Mouse (Mus musculus) NIH3T3 (cell line): Measurements from ENCODE around the gene Zfp217.
A peak's percentile ranks its signal among the peaks of the same experiment; 100 is the strongest.

ENCODE experiments used
- DNase-seq: peaks from one replicate; pipeline ENCODE4 v3.0.0-alpha.2; 2012; ENCODE audit warnings: low read depth

The Zfp217 gene

DNA sequence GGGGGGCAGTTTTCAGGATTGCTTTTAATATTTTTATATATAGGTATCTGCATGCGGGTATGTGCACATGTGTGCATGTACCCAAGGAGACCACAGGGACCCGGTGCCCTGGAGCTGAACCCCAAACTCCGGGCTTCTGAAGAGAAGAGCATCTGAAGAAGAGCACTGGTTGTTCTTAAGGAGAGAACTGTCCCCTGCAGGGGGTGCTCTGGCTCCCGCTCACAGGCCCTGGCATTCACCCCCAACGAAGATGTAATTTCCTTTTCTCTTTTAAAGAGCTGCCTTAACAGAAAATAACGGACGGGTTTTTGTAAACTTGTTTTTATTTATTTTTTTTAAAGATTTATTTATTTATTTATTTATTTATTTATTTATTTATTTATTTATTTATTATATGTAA, 46.0 kb downstream of the Zfp217 start:
- DNase-seq = peak; percentile 17

DNA sequence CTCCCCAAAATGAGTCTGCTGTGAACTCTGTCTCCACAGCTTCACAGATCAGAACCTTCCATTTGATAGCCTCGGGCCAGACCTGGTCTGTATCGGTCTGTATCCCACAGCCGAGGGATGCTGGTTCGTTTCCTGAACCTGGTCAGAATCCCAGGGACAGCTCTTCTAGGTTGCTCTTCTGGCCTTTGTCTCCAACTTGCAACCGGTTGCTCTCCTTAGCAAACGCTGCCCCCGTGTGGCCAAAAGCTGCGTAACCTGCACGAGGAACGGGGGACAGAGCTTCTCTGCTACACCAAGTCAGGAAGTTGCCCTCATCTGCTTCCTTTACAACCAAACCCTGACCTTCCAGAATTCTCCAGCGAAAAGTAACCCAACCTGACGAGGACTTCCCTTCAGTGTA, 46.8 kb downstream of the Zfp217 start:
- peak; percentile 92 for DNase-seq

DNA sequence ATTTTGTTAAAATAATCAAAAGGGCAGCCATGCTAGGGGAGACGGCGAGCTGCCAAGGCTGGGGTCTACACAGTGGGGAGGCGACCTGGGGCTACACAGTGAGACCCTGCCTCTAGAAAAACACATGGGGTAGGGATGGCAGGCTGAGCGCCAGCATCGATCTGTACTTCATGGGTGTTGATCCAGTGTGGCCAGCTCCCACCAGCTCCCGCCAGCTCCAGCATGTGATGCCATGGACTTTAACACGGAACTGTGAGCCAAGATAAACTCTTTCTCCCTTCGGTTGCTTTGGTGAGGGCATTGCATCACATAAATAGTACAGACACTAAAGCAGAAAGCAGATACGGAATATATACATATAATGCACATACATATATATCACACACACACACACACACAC, 53.0 kb downstream of the Zfp217 start:
- DNase-seq = no peak

DNA sequence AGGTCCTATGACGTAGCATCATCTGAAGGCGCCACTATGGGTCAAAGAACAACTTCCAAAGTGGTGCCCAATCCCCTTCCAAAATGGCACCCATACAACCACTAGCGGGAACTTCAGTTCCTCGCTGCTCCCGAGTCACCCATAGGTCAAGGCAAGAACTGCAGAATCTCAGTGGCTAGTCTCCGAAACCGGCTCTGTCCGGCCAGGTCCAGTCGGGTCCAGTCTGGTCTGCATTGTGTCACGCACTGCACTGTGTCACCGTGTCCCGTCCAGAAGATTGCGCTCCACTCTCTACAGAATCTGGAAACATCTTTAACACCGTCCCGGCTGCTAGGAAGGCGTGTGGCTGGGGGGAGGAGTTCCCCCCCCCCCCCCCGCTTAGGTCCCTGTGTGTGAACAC, 53.7 kb downstream of the Zfp217 start:
- no peak for DNase-seq

DNA sequence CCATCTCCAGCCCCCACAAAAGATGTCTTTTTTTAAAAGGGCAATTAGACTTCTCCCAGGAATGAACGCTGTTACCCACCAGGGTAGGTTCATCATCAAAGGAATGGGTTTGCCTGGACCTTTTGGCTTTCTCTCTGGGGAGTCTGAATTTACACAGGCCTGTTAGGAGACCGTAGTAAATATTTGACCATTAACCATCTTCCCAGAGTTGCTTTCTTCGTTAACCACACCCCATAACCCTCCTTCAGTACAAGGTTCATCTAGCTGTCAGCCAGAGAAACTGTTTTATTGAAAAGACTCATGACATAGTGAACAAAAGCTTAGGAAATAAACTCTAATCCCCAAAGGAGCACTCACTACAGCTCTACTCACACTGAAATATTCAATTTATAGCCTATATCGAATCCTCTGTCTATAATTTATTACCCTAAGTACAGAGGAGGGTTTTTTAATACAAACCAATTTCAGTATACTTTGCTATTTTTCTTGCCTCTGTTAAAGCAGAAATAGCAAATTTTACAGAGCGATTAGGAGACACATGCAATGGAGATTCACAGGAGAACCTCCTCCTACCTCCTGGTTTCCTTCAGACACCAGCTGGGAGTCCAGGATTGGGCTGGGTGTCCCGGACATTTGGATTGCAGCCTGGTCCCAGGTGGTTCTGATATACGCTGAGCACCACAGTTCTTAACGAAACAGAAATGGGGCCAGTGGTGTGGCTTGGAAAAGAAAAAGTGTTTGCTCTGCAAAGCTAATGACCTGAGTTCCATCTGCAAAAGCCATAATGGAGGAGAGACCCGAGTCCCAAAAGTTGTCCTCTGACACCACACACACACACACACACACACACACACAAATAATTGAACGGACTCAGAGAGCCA, 56.1 kb downstream of the Zfp217 start:
- DNase-seq = no peak

DNA sequence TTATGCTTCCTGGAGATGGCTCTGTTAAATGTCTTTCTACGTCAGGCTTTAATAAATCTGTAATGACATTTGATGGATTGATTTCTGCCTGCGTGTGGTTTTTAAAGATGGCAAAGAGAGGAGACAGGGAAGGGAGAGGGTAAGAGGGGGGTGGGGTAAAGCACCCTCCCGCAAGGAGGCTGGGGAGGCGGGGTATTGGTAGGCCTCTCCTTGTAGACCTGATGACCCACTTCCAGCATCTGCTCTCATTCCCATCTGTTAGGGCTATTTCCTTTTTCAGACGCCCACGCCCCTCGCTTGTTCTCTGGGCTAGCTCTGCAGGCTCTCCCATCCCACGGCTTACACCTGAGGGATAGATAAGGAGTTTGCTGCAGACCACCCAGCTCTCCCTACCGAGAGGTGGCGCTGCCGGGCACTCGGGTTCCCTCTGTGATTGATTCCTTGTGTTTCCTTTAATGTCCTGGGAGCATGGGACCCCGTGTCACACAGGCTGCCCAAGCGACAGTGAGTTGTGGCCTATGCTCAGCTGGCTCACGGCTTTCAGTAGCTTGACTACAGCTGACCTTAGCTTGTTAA, 69.4 kb downstream of the Zfp217 start:
- no peak for DNase-seq

DNA sequence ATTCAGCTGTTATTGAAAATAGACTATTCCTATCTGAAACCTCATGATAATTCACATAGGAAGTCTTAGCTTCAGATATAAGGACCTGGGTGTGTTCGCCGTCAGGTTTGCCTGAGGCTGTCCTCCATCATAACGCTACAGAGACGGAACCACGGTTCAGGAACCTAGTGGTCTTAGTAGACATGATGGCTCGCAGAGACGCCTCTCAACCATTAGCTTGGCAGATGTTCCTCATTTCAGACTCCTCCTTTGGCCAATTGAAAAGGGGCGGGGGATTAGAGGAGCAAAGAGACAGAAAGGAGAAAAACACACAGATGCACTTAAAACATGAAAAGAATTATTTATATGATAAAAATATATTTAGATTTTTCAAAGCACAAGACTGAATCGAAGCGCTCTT, 69.9 kb downstream of the Zfp217 start:
- DNase-seq = no peak

DNA sequence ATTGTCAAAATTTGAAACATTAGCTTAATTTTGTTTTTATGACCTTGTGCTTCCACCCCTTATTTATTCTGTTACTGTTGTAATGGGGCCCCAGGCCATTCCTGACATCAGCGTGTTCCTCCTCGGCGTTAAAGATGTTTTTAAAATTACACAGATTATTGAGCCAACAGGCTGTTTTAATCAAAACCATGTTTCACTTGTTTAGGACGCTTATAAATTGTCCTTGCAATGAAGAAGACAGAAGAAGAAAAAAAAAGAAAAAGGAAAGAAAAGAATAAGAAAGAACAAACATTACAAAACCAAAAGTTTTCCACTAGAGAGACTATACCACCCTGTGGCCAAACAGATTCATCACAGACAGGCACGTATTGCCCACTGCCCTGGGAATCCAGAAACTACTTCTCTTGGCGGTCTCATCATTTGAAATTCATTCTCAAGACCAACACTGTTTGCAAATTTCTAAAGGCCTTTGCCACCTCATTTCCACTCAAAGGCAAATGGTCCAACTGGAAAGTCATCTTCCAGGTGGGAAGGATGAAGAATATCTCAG, 70.9 kb downstream of the Zfp217 start:
- no peak for DNase-seq

DNA sequence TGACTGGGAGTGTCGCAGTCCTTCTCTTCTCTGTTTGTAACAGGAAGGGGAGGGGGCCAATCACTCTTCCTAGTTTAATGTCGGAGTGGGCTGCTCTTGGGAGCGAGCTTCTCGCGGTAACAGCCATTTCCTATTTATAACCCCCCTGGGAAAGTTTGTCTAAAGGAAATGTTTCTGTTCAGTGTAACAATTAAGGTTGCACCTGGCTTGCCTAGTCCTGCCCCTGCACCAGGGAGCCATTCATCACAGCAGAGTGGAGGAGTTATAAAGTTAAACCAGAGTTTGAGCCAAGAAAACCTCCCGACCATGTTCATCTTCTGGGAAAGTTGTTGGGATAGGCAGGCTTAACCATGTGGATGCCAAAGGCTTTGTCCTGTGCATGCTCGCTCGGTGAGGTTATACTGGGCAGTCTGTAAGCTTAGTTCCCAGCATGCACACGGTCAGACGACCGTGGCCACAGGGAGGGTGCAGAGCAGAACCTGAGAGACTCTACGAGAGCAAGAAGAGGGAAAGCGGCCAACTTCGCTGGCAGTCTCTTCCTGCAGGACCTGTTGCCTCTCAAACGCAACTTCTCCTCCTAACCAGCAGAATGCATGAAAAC, 77.2 kb downstream of the Zfp217 start:
- no peak for DNase-seq

DNA sequence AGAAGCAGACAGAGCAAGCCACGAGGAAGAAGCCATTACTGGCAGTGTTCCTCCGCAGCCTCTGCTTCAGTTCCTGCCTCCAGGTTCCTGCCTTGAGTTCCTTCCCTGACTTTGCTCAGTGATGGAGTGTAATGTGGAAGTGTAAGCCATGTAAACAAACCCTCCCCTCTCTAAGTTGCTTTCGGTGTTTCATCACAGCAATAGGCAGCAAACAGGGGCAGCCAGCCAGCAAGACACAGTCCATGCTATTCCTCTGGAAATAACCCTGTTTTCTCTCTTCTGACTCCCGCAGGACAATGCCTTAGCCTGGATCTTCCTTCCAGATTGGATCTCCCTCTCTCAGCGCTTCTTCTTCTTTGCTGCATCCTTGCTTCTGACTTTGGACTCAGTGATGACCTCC, 77.9 kb downstream of the Zfp217 start:
- DNase-seq = no peak

DNA sequence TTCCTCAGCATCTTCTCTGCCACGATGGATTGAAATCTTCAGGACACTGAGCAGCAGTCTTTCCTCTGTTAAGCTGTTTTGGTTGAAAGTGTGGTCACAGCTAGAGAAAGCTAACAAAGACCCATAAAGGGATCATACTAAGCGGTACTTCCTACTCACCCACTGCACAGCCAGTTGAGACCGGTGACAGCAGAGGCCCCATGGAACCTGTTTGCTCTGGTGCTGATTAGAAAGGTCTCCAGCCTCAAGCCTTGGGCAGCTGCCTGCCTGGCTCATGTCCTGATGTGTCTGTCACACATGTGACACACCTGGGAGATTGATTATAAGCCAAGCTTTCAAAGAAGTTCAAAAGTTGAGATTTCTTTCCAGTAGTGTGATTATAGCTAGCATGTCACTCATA, 85.5 kb downstream of the Zfp217 start:
- DNase-seq = no peak

DNA sequence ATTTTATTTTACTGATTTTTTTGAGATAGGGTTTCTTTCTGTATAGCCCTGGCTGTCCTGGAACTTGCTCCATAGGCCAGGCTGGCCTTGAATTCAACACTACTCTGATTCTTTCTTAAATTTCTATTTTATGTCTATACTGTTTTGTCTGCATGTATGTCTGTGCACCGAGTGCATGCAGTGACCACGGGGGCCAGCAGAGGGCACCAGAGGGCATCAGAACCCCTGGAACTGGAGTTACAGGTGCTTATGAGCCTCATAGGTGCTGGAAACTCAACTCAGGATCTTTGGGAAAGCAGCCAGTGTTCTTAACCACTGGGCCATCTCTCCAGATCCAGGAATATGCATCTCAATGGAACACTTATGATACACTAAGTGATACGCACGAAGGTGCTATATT, 87.8 kb downstream of the Zfp217 start:
- DNase-seq = peak; percentile 40

DNA sequence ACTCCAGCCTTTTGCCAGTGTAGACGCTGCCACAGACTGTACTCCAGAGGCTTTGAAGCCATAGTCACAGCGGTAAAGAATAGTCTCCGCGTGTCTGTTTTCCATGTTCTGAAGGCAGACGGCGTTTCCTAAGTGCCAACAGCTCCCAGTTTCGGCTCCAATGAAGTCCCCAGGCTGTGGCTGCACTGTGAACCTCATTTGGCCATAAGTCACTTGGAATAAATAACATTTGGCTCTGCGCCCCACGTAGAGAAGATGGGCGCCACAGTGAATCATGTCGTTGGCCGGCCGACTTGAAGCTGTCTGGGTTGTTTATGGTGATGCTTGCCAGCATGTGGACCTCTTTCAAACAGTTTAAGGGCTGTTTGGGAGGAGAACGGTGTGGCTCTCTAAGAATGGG, 89.1 kb downstream of the Zfp217 start:
- no peak for DNase-seq
